Mouse (Mus musculus) cerebellum, postnatal 10 days (tissue): ENCODE measurements at regions not wholly inside any gene's neighbourhood (a gene's known extent, or its start where the extent isn't known, plus 50 kb on each side); places are given as distances from the start of the nearest gene placed in this dataset.

Experiments used
- DNase-seq, 2 experiments: peaks; one replicate each; pipeline ENCODE4 v3.0.0; 2021; ENCODE audit warnings: mixed read lengths in 2 of 2

- DNase-seq, result no peak
These were observed 315.9 kb upstream of the Adgrl2 start for GRCm38 (mm10) chr3:149306291-149306690.

- DNase-seq, result no peak
These were observed 315.1 kb upstream of the Adgrl2 start for GRCm38 (mm10) chr3:149305440-149305839.

GRCm38 (mm10) chr3:149305011-149305413 lies 314.7 kb upstream of the Adgrl2 start:
- no peak for DNase-seq

- no peak for DNase-seq
These were observed 313.1 kb upstream of the Adgrl2 start for GRCm38 (mm10) chr3:149303418-149303817.

- DNase-seq, result no peak
These were observed 309.6 kb upstream of the Adgrl2 start for GRCm38 (mm10) chr3:149300002-149300401.

GRCm38 (mm10) chr3:149296419-149296962 lies 306.1 kb upstream of the Adgrl2 start:
- DNase-seq, result no peak

GRCm38 (mm10) chr3:149295942-149296341 lies 305.6 kb upstream of the Adgrl2 start:
- peak; percentile 18 to 39 for DNase-seq

- DNase-seq, result no peak
These were observed 305.0 kb upstream of the Adgrl2 start for GRCm38 (mm10) chr3:149295257-149295831.

GRCm38 (mm10) chr3:149294445-149294844 lies 304.1 kb upstream of the Adgrl2 start:
- DNase-seq, result no peak

GRCm38 (mm10) chr3:149292459-149292858 lies 302.1 kb upstream of the Adgrl2 start:
- DNase-seq, result no peak

GRCm38 (mm10) chr3:149291473-149291872 lies 301.1 kb upstream of the Adgrl2 start:
- no peak for DNase-seq

- no peak for DNase-seq
These were observed 299.9 kb upstream of the Adgrl2 start for GRCm38 (mm10) chr3:149290228-149290627.

- no peak for DNase-seq
These were observed 296.7 kb upstream of the Adgrl2 start for GRCm38 (mm10) chr3:149287080-149287479.

- no peak for DNase-seq
These were observed 294.6 kb upstream of the Adgrl2 start for GRCm38 (mm10) chr3:149284976-149285375.

GRCm38 (mm10) chr3:149280807-149281789 lies 290.7 kb upstream of the Adgrl2 start:
- no peak for DNase-seq

- no peak for DNase-seq
These were observed 289.0 kb upstream of the Adgrl2 start for GRCm38 (mm10) chr3:149279338-149279737.

GRCm38 (mm10) chr3:149277812-149278211 lies 287.5 kb upstream of the Adgrl2 start:
- DNase-seq, result no peak

- DNase-seq, result no peak
These were observed 285.2 kb upstream of the Adgrl2 start for GRCm38 (mm10) chr3:149275478-149276132.

- DNase-seq, result no peak
These were observed 284.6 kb upstream of the Adgrl2 start for GRCm38 (mm10) chr3:149274987-149275386.

- no peak for DNase-seq
These were observed 283.8 kb upstream of the Adgrl2 start for GRCm38 (mm10) chr3:149273993-149274692.

GRCm38 (mm10) chr3:149270459-149270858 lies 280.1 kb upstream of the Adgrl2 start:
- no peak for DNase-seq

- DNase-seq, result no peak
These were observed 272.1 kb upstream of the Adgrl2 start for GRCm38 (mm10) chr3:149262332-149262970.
